Mouse (Mus musculus): Measurements from ENCODE around the gene Smyd4. TPM values are rescaled to one million over a fixed set of nuclear protein-coding genes. Genes with fewer than 3 reads are reported as not detected.

The Smyd4 gene
- total RNA-seq (2023): 12.2 TPM

GRCm38 (mm10) chr11:75348199-75348889 lies at the start of gene Smyd4, which contains the start of gene Rpa1:
Smyd4 (plus strand) TSS chr11:75348433.
Rpa1 (minus strand) TSS chr11:75348324.

GRCm38 (mm10) chr11:75422013-75422792 lies 74.0 kb downstream of the Smyd4 start, which contains the start of gene Serpinf1:
Serpinf1 (minus strand) TSS chr11:75422701.

GRCm38 (mm10) chr11:75439363-75439762 lies 91.1 kb downstream of the Smyd4 start, which contains the start of gene Serpinf2:
Serpinf2 (minus strand) TSS chr11:75439591.

GRCm38 (mm10) chr11:75453991-75454930 lies 106.0 kb downstream of the Smyd4 start, which contains the start of gene Wdr81:
Wdr81 (minus strand) TSS chr11:75454717.

Other genes starting within 250 kb of the Smyd4 start
- gene Hic1, start 178.9 kb upstream of the Smyd4 start, total RNA-seq (2023): 1.6 TPM
- gene Ovca2, start 169.6 kb upstream of the Smyd4 start, total RNA-seq (2023): 18.4 TPM
- 18.1 TPM for gene Dph1, start 157.2 kb upstream of the Smyd4 start, total RNA-seq (2023)
- gene Rtn4rl1, start 154.7 kb upstream of the Smyd4 start, total RNA-seq (2023): 21.3 TPM
- 155 TPM for gene Rpa1, start 109 bp upstream of the Smyd4 start, total RNA-seq (2023)
- 0.82 TPM for gene Serpinf1, start 74.3 kb downstream of the Smyd4 start, total RNA-seq (2023)
- gene Serpinf2, start 91.2 kb downstream of the Smyd4 start, total RNA-seq (2023): not detected
- 22.6 TPM for gene Wdr81, start 106.3 kb downstream of the Smyd4 start, total RNA-seq (2023)
- not detected for gene Tlcd2, start 113.3 kb downstream of the Smyd4 start, total RNA-seq (2023)
- 207 TPM for gene Prpf8, start 138.4 kb downstream of the Smyd4 start, total RNA-seq (2023)
- gene Rilp, start 161.7 kb downstream of the Smyd4 start, total RNA-seq (2023): not detected
- 0.29 TPM for gene Scarf1, start 165.1 kb downstream of the Smyd4 start, total RNA-seq (2023)
- 61.4 TPM for gene Slc43a2, start 183.3 kb downstream of the Smyd4 start, total RNA-seq (2023)
- 214 TPM for gene Pitpna, start 239.7 kb downstream of the Smyd4 start, total RNA-seq (2023)

Data from CD4-positive naive resting alpha-beta T cell, adult 76 days (primary cell).